Mouse (Mus musculus): ENCODE measurements around the gene Oca2.

The Oca2 gene

DNA sequence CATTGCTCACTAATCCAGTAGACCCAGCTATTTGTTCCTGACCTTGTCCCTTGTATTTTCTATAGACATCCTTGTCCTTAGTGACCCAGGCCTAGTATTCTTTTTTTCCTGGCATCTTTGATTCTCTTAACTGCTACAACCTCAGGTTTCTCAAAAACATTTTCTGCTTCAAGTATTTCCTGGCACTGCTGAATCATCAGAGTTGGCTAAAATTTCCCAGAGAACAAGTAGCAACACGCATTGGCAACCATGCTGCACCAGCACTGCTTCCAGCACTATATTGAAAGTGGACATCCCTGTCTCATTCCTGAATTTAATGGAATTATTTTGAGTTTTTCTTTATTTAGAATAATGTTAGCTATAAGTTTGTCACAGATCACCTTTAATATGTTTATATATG lies 143.1 kb downstream of the Oca2 start:
- no peak for DNase-seq (ENCODE audit: low read depth)

DNA sequence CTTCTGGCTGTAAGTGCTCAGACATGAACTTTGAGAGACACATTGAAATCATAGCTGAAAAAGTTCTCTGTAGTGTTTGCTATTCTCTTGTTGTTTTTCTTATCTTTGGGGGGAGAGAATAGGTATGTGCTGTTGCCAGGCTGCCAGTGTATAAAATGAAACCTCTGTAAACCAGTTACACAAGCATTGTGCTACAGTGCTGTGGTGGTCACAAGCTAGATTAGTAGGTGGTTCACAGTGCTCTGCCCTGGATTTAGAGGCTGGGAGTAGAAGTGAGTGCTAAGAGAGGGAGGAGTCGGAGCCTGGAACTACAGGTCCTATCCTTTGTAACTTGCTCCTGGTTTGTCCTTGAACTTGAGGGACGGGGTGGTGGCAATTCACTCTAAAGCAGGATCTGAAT lies 148.7 kb downstream of the Oca2 start:
- no peak for DNase-seq (ENCODE audit: low read depth)

DNA sequence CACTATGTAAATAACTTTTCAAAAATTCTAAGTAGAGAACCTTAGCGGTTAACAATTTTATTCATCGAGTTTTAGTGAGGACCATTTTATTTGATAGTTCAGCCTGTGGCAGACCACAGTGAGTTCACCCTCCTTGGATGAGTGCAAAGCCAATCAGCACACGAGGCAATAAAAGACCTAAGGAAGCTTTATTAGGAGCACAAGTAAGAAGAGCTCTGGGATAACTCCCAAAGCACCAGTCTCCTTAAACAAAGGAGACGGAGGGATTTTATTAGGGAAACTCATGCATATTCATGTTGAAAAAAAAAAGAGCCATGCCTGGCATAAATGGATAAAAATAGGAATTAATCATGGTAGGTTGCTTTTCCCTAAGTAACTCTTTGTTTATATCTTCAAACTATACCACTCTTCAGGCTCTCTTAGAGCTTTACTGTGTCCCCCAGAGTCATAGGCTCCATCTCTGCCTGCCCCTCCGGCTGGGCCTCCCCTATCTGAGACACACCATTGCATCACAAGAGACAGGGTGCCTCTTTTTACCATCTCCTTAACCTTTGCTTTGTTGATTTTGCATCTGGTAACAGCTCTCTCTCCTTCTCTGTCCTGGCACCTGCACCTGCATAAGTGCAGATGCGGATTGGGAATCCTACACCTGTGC lies 178.7 kb downstream of the Oca2 start:
- DNase-seq (ENCODE audit: low read depth): no peak

DNA sequence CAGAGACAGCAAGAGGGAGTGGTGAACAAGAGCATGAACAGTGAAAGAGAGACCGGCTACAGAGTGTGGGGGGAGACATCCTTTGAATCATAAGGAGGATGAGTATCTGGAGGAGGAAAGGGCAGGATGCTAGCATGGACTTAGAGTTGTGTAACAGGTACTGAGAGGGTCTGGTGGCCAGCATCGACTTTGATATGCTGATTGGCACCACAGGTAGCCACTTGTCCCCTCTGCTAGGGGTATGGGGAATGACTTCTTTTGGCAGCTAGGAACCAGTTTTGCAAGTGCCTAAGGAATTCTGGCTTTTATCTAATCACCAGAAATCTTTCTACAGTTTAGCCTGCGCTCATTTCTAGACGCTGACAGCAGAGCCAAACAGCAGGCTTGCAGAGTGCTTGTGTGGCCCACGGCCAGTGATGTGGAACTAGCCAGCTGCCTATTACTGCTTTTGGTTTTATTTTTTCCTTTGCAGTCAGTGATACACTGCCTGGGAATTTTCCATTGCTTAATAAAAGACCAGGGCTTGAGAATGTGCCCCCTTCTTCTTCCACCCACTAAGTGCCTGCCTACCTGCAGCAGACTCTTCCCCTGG lies 179.8 kb downstream of the Oca2 start:
- no peak for DNase-seq (ENCODE audit: low read depth)

DNA sequence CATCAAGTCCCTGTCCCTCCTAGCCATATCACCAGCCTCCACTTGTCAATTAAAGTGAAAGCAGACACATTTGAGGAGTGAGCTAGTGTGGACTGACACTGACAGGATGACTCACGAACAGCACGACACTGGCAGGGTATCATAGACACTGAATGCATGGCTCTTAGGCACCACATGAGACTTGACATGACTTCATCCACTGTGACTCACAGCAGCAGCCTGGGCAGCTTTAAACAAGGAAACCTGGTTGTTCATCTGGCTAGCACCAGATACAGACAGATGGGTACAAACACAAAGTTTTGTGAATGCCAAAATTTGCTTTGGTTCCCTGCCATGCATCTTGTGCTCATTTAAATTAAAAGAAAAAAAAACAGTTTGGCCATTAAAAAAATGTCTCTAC lies 182.4 kb downstream of the Oca2 start:
- no peak for DNase-seq (ENCODE audit: low read depth)

DNA sequence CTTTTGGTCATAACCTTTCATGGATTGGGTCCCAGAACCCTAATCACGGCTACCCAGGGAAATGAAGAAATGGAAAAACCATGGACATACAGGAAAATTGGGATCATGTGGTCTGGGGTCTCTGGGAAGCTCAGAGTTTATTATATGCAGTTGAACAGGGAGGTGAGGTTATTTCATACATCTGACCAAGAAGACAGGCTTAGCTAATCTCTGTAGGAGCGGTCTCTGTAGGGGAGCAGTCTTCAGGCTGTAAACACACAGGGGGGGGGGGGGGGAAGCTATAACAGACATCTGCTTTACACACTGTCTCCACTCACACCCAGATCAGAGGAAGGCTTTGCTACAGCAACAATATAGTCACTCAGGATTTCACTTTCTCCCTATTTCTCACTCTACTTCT lies 184.0 kb downstream of the Oca2 start:
- DNase-seq (ENCODE audit: low read depth): no peak

DNA sequence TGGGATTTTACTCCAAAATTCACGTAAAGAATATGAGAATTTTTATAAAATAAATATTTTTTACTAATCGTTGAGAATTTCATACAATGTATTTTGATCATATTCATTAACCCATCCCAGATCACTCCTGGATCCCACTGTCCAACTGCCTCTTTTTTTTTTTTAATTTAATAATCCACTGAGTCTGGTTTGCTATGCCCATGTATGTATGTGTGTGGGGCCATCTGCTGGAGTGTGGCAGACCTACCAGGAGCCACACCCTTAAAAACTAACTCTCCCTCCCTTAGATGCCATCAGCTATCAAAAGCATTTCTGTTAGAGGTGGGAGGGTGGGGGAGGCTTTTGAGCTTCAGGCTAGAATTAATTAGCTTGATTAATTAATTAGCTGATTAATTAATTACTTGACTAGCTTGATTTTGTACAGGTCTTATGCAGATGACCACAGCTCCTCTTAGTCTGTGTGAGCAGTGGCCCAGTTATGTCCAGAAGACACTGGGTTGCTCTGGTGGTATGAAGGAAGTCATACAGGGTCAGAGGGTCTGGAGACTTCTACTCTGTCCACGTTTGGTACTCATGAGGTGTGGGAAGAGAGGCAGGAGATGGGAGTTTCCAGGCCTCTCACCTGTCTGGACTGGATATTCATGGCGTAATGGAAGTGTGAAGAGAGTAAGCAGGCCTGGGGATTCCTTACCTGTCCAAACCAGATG lies 221.4 kb downstream of the Oca2 start:
- no peak for DNase-seq (ENCODE audit: low read depth)

DNA sequence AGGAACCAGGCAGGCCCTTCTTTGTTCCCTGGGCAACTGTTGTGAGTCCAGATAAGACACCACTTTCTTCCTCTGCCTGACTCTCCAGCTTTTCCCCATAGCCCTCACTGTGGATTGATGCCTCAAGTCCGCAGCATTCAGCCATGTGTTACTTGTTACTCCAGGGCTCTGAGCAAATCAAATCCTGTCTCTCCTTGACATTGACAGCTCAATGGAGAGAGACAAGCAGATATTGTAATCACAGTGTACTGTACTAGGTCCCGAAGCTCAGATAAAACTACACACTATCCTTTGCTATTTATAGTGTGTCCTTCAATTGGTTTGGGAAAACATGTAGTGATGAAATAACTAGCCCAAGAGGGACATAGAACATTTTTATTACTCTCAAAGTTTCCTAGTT lies 258.7 kb downstream of the Oca2 start:
- DNase-seq (ENCODE audit: low read depth): no peak

DNA sequence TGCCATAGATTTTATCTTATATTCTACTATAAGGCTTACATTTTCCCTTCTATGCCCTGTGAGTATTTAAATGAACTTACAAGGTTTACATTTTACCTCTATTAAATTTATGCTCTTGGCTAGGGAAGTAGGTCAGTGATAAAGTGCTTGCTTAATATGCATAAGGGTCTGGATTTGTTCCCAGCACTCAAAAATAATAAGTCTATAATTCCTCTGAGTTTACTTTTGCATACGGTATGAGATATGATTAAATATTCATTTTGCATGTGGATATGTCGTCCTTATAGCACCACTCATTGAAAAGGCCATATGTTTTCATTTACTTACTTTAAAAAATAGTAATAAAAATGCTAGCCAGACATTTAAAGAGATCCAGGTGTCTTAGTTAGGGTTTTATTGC lies 259.8 kb downstream of the Oca2 start:
- no peak for DNase-seq (ENCODE audit: low read depth)

DNA sequence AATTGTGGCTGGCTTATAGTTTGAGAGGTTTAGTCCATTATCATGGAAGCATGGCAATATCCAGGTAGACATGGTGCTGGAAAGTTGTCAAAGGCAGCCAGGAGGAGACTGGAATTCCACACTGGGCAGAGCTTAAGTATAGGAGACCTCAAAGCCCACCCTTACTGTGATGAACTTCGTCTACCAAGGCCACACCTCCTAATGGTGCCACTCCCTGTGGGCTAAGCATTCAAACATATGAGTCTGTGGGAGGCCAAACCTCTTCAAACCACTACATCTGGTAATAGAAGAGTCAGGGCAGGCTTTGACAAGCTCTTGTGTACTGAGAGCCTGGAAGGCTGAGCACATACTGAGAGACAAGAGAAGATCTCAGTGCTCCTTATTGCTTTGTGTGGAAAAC lies 260.2 kb downstream of the Oca2 start:
- DNase-seq (ENCODE audit: low read depth): no peak

DNA sequence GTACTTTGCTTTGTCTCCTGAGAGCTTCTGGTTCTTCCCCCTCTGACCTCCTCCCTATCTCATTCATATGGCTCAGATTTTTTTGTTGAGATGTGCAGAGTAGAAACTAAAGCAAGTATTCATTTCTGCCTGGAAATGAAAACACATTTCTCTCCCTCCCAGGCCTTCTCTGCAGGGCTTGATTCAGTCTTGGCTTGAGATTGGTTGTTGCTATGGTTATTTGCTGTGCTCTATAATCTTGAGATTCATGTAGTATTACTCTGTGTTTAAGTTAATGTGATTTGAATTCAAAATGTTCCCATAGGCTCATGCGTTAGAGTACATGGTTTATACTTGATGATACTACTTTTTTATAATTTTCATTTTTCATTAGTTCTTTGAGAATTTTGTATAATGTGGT lies 260.9 kb downstream of the Oca2 start:
- DNase-seq (ENCODE audit: low read depth): no peak

DNA sequence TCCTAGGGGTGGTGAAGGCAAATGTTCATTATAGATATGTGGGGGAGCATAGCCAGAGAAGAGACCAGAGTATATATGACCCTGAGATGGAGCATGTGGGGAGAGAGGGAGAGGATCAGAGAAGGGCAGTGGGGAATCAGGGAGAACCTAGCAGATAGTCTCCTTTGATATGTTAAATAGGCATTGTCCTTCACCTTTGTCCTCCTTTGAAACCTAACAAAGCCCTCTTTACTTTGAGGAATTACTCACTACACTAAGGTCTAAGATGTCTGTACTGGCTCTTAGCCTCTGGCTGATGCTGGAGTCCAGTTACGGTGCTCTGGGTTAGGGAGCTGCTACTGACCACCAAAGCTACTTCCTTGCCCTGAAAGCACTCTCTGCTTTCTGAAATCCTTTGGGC lies 279.0 kb downstream of the Oca2 start:
- no peak for DNase-seq (ENCODE audit: low read depth)

DNA sequence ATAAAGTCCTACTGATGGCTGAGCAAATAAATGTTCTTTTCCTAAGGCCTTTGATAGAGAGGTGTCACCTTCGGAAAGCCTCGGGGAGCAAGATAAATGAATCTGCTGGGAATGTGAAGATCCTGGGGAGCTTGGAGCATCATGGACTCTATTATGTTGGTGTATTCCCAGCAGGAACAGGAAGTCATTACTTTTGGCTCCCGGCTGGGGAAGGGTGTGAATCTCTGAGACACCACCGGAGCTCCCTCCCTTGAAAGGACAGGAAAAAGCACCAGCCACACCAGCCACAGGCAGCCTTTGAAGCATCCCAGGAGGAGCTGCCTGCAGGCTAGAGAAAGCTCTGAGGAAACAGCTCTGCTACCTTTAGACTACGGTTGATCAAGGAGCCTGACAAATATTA lies 280.2 kb downstream of the Oca2 start:
- no peak for DNase-seq (ENCODE audit: low read depth)

DNA sequence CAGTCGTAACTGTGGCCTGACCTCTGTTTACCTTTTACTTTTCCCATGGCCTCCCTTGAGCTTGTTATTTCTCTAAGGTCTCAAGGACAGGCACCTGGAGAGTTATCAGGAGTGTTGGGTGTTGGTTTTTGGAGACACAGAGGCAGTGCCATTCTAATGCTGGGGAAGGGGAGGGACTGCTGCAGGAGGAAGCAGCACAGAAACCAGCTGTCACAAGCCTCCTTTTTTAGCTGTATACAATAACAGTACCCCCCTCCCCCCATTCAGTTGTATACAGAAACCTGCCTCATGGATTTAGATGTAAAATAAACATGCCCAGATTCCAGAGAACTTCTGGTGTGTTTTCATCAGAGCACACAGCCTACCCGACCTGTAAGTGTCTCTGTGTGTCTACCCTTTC lies 295.3 kb downstream of the Oca2 start:
- no peak for DNase-seq (ENCODE audit: low read depth)

DNA sequence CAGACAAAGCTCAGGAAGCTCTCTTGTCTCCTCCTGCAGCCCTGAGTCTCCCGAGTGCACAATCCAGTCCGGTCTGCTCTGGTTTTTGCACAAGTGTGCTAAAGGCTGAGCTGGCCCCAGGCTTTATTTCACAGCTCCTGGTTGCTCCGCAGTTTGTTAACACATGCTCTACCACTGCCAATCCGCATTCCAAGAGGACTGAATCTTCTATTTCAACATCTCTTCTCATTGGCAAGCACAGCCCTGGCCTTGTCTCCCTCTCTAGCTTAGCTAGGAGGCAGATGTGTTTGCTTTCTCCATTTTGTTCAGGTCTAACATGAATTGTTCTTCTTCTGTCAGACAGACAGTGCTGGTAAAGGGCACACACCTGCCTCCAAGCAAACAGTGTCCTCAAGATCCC lies 309.7 kb downstream of the Oca2 start:
- DNase-seq (ENCODE audit: low read depth): no peak

DNA sequence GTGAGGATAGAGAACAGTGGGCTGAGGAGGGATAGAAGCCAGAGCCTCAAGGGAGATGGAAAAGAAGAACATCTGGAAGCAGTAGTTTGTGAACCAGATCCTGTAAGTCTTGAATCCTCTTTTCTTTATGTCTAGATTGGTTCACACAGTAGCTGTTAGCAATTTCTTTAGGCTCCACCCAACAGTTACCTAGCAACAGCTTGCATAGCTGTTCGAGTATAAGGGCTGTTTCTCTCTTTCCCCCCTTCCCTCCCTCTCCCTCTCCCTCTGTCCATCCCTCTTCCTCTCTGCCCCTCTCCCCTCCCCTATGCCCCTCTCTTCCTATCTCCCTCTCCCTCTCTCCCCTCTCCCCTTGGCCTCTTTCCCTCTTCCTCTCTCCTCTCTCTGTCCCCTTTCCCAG lies 312.2 kb downstream of the Oca2 start:
- DNase-seq (ENCODE audit: low read depth): no peak

Data from naive thymus-derived CD4-positive, alpha-beta T cell, adult 2 months (primary cell).